Mouse (Mus musculus) lung, postnatal 0 days (tissue): ENCODE data around the gene Sele.
"Not testable (repeated sequence)": the region's sequence is repeated elsewhere in the genome, so short reads cannot be mapped to it uniquely, and the experiment has no call there.

Experiments used
- CTCF ChIP-seq: IDR thresholded peaks from 2 replicates; pipeline ENCODE4 v1.5.1; 2016; ENCODE audit warnings: antibody characterized with exemption, mild to moderate bottlenecking
- EP300 ChIP-seq: IDR thresholded peaks from 2 replicates; pipeline ENCODE4 v1.6.1; 2016; ENCODE audit warnings: antibody characterized with exemption, mild to moderate bottlenecking, control low read depth

GRCm38 (mm10) chr1:164022106-164022505 lies 25.9 kb upstream of the Sele start:
- not testable (repeated sequence) for TF ChIP-seq CTCF, EP300
